Mouse (Mus musculus) neutrophil, adult 5-6 weeks (primary cell): ENCODE results near the gene Malsu1. TPM values are rescaled to one million over a fixed set of nuclear protein-coding genes. Genes with fewer than 3 reads are reported as not detected.

Experiments used
- ATAC-seq: fragments of 151-379, 151-347 bp; 2 replicates; pipeline ENCODE4 v1.8.0; 2017; ENCODE audit warnings: mild to moderate bottlenecking, moderate TSS enrichment; ENCODE audit not compliant: insufficient number of reproducible peaks, poor library complexity, low FRiP score, severe bottlenecking; ENCODE audit errors: extremely low read depth
- total RNA-seq: library from RNA; stranded (forward); fragments of 200-1000 nt; gene quantifications from 2 replicates; pipeline ENCODE4 v1.2.3, GENCODE M21; 2017

Malsu1 gene
- total RNA-seq, 1 experiment from 2014 or later, result 34.3 TPM

DNA sequence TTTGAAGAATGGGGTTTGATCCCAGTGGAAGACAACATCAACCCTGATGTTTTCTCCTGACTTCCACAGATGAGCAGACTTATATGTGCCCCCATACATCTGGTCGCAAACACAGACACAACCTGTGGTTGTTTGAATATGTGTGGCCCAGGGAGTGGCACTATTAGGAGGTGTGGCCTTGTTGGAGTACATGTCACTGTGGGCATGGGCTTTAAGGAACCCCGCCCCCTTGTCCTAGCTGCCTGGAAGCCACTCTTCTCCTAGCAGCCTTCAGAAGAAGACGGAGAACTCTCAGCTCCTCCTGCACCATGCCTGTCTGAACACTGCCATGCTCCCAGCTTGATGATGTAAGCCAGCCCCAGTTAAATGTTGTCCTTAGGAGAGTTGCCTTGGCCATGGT lies 46.8 kb downstream of the Malsu1 start:
- ATAC-seq, result no peak

DNA sequence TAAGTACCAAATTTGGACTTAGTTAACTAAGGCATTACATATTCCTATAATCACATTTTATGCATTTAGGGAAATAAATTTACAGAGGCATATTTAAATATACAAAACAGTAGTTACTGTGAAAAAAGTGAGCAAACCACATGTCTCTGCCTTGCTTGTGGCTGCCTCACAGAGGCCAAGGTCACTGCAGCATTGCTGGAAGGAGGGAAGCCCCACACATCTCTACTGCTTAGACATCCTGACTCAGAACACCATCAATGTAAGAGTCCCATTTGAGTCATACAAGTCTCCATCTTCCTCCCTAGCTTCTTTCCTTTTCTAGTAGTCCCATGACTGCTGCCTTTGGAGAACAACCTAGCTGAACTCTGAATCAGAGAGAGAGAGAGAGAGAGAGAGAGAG lies 56.7 kb downstream of the Malsu1 start:
- ATAC-seq, result no peak

DNA sequence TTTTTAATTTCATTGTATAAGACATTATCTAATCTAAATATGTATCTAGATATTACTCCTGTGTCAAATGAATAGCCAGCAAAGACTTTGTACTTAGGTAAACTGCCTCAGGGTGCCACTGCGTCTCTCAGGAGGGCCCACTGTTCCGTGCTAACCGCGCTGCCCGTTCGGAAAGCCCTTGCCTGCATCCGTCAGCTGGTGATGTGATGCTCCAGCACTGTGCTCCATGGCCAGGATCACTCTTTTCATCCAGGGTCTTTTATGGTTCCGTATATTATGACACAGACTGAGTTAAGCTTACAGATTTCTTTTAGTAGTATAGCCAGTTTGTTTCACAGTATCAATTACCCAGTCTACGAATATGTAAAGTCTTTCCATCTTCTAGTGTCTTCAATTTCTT lies 58.3 kb downstream of the Malsu1 start:
- ATAC-seq, result no peak

DNA sequence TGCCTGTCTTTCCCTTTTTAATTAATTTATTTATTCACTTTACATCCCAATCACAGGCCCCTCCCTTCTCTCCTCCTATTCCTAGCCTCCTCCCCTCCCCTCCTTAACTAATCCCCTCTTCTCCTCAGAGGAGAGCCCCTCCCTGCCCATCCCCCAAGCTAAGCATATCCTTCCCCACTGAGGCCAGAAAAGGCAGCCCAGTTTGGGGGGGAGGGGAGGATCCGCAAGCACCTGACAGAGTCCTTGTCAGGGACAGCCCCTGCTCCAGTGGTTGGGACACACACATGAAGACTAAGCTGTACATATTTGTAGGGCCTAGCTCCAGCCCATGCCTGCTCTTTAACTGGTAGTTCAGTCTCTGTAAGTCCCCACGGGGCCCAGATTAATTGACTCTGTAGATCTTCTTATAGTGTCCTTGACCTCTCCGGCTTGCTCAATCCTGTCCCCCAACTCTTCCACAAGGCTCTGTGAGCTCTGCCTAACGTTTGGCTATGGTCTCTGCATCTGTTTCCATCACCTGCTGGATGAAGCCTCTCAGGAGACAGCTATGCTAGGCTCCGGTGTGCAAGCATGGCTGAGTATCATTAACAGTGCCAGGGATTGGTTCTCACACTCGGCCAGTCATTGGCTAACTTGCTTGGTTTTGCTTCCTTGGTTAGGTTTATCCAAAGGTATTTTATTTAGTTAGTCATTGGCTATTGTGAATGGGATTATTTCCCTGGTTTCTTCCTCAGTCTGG lies 58.9 kb downstream of the Malsu1 start:
- ATAC-seq, result no peak

Other genes with a start within 250 kb of the Malsu1 start
- 4.1 and 6.6 TPM in 2 replicates for gene Tmem176a, start 232.9 kb upstream of the Malsu1 start, total RNA-seq
- gene Tmem176b, start 232.3 kb upstream of the Malsu1 start, total RNA-seq, result 11.2 and 14.4 TPM in 2 replicates
- not detected in 2 replicates for gene Aoc1, start 200.9 kb upstream of the Malsu1 start, total RNA-seq
- not detected in 2 replicates for gene 1600015I10Rik, start 143.9 kb upstream of the Malsu1 start, total RNA-seq
- not detected in 2 replicates for gene Doxl2, start 98.8 kb upstream of the Malsu1 start, total RNA-seq
- gene Svs1, start 86.9 kb upstream of the Malsu1 start, total RNA-seq, result not detected in 2 replicates
- not detected in 2 replicates for gene Gpnmb, start 37.2 kb upstream of the Malsu1 start, total RNA-seq
- gene Igf2bp3, start 141.2 kb downstream of the Malsu1 start, total RNA-seq, result 0.35 and 0.74 TPM in 2 replicates
- gene Tra2a, start 190.2 kb downstream of the Malsu1 start, total RNA-seq, result 184 and 191 TPM in 2 replicates
- 22.1 and 24.9 TPM in 2 replicates for gene Ccdc126, start 245.5 kb downstream of the Malsu1 start, total RNA-seq